Mouse (Mus musculus) cerebellum, postnatal 25 days (tissue): ENCODE data around the gene Fam104a.

Experiments
- DNase-seq, 2 experiments: peaks; one replicate each; pipeline ENCODE4 v3.0.0; 2021; ENCODE audit warnings: mixed read lengths in 2 of 2

Fam104a gene

DNA sequence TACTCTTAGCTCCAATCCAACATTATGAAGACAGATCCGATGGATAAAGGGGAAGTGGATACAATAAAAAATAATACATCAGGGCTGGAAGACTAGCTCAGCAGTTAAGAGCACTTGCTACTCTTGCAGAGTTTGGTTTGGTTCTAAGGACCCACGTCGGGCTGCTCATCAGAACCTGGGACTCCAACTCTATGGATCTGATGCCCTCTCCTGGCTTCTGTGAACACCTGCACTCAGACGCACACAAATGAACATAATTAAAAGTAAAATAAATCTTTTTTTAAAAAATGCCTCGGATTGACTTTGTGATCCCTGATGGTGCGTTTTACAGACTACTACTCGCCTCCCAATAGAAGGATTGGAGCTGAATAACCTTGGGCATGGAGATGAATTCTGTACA lies 53.3 kb downstream of the Fam104a start:
- no peak for DNase-seq

- DNase-seq = peak in 1 of 2 experiments; percentile 17
These were observed 56.2 kb downstream of the Fam104a start for GRCm38 (mm10) chr11:113627785-113628184.

DNA sequence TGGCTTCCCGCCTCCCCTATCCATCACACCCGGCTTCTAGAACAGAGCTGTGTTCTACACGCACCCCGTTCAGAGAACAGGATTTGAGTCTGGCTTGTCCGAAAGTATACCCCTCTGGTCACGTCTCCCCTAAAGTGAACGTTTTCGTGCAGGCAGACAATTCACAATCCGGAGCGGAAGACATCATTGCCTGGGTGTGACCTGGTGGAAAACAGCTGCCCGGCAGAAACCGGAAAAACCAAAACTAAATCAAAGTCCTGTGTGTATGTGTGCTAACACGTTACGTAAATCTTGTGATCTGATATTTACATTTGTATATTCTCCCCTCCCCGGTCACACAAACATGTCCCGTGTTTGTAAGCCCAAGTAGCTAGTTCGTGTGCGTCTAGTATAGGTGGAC lies 58.5 kb downstream of the Fam104a start:
- DNase-seq = no peak

DNA sequence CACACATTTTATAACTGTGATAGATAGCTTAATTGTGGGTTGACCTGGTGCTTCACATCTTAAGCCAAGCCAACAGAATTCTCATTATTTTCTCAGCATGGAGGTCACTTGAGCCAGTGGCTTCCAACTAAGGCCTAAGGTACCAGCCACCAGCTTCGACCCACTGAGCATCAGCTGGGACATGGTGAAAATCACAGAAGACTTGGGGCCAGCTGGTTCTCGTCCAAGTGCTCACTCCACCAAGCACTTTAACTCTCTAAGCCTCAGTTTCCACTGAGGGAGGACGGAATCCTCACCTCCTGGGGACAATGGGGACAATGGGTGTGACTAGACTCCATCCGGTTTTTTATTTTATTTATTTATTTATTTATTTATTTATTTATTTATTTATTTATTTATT lies 61.9 kb downstream of the Fam104a start:
- DNase-seq = no peak

- DNase-seq = no peak
These were observed 63.0 kb downstream of the Fam104a start for GRCm38 (mm10) chr11:113621001-113621400.

DNA sequence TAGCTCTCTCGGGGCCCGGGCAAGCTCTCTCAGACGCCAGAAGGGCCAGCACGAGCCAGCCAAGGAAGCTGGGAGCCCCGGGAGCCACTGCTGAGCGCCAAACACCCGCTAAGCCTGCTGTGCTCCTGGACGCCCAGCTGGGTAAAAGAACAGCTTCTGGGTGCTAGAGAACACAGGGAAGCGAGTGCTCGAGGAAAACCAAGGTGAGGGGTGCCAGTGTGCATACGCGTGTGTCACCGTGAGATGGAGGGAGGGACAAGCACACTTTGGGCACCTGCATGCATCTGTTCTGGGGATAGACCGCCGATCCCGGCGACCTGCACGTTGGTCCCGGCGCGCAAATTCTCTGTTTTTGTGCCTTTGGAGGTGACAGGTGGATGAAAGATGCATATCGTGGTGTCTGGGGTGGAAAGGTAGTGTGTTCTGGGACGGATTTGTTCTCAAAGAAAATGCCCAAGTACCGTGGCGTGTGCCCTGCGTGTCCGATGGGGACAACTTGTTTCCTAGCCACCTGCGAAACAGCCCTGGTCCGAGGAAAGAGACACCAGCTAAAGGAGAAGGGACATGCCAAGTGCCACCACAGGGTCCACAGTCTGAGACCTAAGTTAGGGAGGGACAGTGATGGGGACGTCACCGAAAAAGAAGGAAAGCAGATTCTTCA lies 64.4 kb downstream of the Fam104a start:
- peak in 1 of 2 experiments; percentile 29 for DNase-seq

DNA sequence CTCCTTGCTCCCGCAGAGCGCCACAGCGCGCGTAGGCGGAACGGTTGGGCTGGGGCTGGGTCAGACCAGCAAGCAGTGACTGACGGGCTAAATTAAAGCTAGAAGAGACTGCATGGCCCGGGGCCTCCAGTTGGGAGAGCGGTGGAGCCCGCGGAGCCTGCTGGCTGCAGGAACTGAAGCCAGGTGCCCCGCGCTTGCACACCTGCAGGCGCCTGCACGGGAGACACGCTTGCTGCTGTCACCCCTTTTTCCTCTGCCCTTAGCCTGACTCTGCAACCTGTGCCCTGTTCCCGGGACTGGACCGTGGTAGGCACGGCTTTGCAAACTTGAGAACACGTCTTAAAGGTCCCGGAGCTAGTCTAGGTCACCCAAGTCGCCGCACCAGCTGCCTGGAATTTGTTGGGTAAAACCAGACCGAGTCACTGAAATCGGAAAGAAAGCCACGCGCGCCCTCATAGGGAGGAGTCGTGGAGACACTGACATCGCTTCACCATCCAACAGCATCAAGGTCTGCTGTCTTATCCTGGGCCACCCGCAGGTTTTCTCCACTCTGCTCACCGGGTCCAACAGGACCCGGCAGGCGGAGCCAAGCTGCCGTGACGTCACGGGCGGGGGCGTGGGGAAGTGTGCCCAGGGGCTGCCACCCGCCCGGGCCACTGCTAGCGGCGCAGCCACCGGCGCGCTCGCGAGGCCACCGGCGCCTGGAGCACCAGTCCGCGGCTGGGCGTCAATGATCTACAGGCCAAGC lies 65.1 kb downstream of the Fam104a start, which contains the start of gene Sstr2:
Gene Sstr2 (plus strand): TSS at position 671 of the 748 bp plus-strand sequence.
- DNase-seq = peak; percentile 83 to 89

DNA sequence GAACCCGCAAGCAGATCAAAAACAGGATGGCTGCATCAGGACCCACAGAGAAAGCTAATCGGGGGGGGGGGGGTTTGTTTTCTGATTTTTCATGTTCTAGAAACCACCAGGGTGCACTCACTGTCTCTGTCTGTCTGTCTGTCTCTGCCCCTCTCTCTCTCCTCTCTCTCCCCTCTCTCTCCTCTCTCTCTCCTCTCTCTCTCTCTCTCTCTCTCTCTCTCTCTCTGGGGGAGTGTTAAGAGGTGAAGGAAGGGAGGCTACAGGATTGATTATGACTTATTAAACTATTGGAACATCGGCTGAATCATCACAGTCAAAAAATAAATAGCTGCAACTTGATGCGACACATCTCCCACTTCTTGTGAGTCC lies 65.7 kb downstream of the Fam104a start:
- no peak for DNase-seq

DNA sequence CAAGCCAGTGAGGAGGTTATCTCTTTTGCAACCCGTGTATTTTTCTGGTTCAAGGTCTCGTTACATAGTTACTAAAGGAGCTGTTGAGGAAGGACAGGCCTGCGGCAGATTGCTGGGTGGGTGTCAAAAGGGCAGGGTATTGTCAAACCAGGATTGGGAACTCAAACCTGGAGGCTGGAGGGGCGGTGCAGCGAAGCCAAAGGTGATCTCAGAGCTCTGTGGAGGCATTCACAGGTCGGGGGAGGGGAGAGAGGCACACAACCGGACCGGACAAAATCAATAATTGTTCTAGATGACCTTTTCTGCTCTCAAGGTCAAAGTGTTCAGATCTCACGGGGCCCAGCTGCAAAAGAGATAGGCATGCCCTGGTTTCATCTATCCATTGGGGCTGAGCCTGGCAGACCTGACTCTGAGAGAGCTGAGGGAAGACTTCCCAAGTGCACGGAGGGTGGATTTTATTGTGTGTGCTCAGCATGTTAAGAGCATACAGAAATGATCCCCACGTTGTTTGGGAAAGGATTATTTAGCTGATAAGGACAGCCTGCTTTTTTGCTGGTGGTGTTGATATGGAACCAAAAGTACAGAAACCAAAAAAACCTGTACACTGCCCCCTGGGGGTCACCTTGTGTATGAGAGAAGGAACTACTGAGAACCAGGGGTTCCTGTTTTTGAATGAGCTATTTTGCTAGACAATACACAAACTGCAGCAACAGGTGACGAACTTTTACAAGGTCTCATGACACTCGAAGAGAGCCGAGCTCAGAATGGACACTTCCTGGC lies 66.6 kb downstream of the Fam104a start:
- DNase-seq = peak; percentile 66 to 83

DNA sequence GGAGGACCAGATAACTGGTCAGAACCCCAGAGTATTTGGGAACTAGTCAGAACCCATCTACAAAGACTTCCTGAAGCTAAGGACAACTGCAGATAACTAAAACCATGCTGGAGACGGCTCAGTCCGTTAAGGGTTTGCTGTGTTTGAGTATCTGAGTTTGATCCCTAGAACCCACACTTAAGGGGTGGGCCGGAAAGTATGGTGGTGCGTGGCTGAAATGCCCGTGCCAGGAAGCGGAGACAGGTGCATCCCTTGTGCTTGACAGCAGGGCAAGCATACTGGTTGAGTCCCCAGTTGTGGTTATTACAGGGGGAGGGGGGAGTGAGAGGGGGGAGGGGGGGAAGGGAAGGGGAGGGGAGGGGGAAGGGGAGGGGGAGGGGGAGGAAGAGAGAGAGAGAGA lies 69.5 kb downstream of the Fam104a start:
- DNase-seq = no peak

GRCm38 (mm10) chr11:113611664-113612611 lies 72.0 kb downstream of the Fam104a start:
- peak; percentile 61 to 73 for DNase-seq
